Mouse (Mus musculus) spleen, postnatal 14 days (tissue): ENCODE measurements at regions not wholly inside any gene's neighbourhood (a gene's known extent, or its start where the extent isn't known, plus 50 kb on each side); places are given as distances from the start of the nearest gene placed in this dataset.

Experiments
- DNase-seq, 2 experiments: peaks; one replicate each; pipeline ENCODE4 v3.0.0; 2021 to 2022; ENCODE audit warnings: low spot score in 2 of 2

DNA sequence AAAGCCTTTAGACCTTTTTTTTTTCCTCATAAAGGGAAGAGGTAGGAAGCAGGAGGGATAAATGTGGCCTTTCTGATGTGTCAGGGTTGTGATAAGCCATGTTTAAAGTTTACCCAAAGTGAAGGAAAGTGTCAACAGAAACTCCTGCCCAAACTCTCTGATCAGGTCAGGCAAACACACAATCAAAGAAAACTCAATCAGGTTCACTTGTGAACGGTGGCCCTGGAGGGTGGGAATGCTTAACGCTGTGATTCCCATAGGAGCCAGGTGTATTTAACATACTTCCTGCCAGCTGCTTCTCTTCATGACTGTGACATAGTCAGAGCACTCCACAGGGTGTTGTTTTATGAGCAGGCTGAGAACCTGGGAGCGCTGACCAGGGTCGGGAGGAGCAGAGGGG, 59.1 kb upstream of the Sox9 start:
- no peak for DNase-seq

DNA sequence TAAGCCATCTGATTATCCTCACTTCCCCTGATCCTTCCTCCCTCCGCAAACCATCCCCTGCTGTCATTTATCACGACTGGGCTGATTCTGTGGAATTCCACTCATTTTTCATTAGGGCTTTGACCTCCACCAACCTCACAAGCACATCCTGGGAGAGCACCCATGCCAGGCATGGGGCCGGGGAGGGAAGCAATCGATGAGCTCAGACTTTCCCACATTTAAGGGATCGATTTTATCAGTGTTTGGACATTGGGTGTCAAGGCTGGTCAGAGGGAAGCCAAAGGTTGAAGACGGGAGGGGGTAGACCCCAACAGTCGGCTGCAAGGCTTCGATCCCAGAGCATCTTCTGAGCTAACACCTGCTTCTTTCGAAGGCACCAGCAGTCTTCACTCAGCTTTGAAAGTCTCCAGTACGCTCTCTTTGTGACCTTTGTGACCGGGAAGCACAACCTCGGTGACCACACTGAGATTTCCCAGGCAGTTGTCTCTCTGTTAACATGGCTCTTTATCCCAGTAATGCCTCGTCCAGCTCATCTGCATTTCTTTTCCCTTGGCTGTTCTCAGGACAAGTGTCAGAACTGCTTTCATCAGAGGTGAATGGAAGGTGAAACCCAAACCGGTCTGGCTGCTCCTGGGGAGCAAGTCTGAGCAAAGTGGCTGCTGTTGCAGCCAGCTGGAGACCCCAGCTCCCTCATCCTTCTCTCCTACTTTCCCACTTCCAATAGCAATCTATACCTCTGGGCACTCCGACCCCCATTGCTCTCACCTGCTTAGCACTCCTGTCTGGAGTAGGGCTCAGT, 53.7 kb upstream of the Sox9 start:
- no peak for DNase-seq
